Comparison of ENCODE assay signal across 8 mouse cellular contexts in the genomic region with DNA sequence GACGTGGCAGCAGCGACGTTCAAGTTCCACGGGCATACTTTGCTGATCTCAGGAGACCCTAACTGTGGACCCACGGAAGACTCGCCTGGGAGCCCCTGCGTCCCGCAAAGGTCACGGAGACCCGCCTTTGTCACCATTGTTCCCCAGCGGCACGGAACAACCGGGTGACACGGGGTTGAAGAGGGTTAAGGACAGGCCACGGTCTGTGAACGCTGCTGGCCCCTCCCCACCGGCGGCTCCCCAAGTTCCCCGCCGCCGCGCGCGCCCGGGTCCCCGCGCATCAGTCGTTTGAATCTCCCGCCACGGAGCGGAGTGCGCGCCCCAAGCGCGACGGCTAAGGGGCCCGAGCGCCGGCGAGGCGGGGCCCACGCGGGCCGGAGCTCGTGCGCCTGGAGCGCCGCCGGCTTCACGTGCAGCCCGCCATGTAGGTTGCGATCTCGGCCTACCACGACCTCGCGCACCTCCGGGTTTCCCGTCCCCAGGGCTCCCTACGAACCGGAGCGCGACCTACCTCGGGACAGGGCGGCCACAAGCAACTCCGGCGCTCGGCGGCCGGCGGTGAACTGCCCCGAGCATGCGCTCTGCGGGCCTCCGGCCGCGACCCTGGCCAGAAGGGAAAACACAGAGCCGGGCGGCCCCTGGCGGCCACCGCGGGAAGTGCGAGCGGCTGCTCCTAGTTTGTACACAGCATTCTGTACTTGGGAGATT. TPM values are rescaled to one million over a fixed set of nuclear protein-coding genes. Genes with fewer than 3 reads are reported as not detected.
A peak's percentile ranks its signal among the peaks of the same experiment; 100 is the strongest.
DNase-seq lines count a peak whose midpoint lies in the region; ATAC-seq lines count a peak whose summit lies in the region.

No protein-coding gene starts in this region.

- H3K9ac ChIP-seq in hindbrain, embryonic 13.5 days, result peak overlapping the region; percentile 84

- WGBS in hindbrain, embryonic 13.5 days, result under 1% methylated on average over 79 of the region's 83 CpGs

- no peaks in the 10 kb centered on the region for H3K36me3 ChIP-seq in hindbrain, embryonic 13.5 days

- peak; percentile 89 for DNase-seq in R1 (ENCODE audit: low read depth, low spot score)
- DNase-seq in cerebellum, postnatal 14 days, result peak; percentile 99
- peak; percentile 81 to 92 for DNase-seq in frontal cortex, postnatal 14 days (ENCODE audit: low spot score in 2 of 2)
- peak; percentile 98 to 99 for DNase-seq in layer of hippocampus, postnatal 25 days (ENCODE audit: extremely low spot score in 1 of 2, low spot score in 1 of 2)
- DNase-seq in lung, postnatal 14 days, result peak; percentile 98
- peak; percentile 96 for DNase-seq in ovary, postnatal 36 days (ENCODE audit: low spot score)
- DNase-seq in thymus, postnatal 25 days, result peak; percentile 95

- H3K27ac ChIP-seq in hindbrain, embryonic 13.5 days, result peak overlapping the region; percentile 66; the same call in 1 of the 2 replicates

- peaks cover 27% of the 10 kb centered on the region for H3K4me1 ChIP-seq in hindbrain, embryonic 13.5 days (replicated peaks)

- no peaks in the 10 kb centered on the region for H3K27me3 ChIP-seq in hindbrain, embryonic 13.5 days

- no peaks in the 10 kb centered on the region for H3K9me3 ChIP-seq in hindbrain, embryonic 13.5 days

- peak overlapping the region; percentile 83 for H3K4me3 ChIP-seq in hindbrain, embryonic 13.5 days

- peak overlapping the region; percentile 96 for H3K4me2 ChIP-seq in hindbrain, embryonic 13.5 days

- peak; percentile 89 for ATAC-seq in hindbrain, embryonic 13.5 days (ENCODE audit: low FRiP score)

RNA-seq across cellular contexts. Expression of gene Rcc1, which starts 8.1 kb away (rescaled TPM):
- 37.2 and 42.1 TPM in 2 replicates for polyA plus RNA-seq in hindbrain, embryonic 13.5 days (2015; fragmentation: Nextera tagmentation; extraction: Ambion mirVana)
- total RNA-seq in layer of hippocampus, postnatal 25 days (2021), result 10 to 100 TPM; 11.1 to 13.1 TPM

RNA-seq across cellular contexts. Expression of gene Trnau1ap, which starts 16.0 kb away (rescaled TPM):
- polyA plus RNA-seq in hindbrain, embryonic 13.5 days (2015; fragmentation: Nextera tagmentation; extraction: Ambion mirVana), result 75.7 and 80.9 TPM in 2 replicates
- 10 to 100 TPM; 19.6 to 23.2 TPM for total RNA-seq in layer of hippocampus, postnatal 25 days (2021)

RNA-seq across cellular contexts. Expression of gene Rab42, which starts 42.1 kb away (rescaled TPM):
- polyA plus RNA-seq in hindbrain, embryonic 13.5 days (2015; fragmentation: Nextera tagmentation; extraction: Ambion mirVana), result 0.80 and 0.84 TPM in 2 replicates
- 1 to 10 TPM; 1.7 TPM for total RNA-seq in layer of hippocampus, postnatal 25 days (2021)

Comparison
In these comparisons a context has a peak if more than half of its experiments do, and no peak if none do; other contexts are left out.
1. Peak in every context shown above with its lines: DNase-seq, ATAC-seq, H3K4me3 ChIP-seq and H3K27ac ChIP-seq.